Mouse (Mus musculus): ENCODE data around the gene Oit1. TPM values are rescaled to one million over a fixed set of nuclear protein-coding genes. Genes with fewer than 3 reads are reported as not detected.
A peak's percentile ranks its signal among the peaks of the same experiment; 100 is the strongest.

Gene Oit1
- not detected for total RNA-seq (2021)
- long read RNA-seq = 0 reads

DNA sequence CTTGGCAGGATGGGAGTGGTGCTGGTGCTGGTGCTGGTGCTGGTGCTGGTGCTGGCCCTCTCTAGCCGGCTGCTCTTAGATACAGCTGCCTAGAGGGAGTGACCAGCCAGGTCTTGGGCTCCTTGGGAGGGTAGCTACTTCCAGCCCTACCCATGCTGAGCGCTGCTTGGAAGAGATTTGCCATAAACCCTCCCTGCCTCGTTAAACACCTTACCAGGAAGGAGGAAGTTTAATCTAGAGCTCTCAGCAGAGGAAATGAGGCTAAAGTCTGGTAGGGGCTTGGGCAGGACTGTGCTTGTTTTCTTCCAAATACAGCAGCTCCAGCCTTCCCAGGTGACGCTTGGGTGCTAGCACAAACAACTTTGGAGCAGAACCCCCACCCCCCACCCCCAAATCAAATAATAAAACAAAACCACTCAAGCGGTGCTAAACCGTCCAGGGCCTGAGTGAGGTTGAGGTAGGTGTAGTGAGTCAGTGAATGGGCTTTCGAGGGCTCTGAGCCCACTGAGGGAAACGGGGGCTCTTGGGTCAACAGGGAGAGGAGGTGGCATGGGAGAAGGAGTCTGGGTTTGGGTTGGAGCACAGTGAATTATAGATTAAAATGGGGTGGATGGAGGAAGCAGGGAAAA is at the start of gene Oit1:
Gene Oit1, minus strand, starts transcription at position 70 of the 629 bp plus-strand sequence.
- DNase-seq (ENCODE audit: low spot score in 2 of 2) = no peak

DNA sequence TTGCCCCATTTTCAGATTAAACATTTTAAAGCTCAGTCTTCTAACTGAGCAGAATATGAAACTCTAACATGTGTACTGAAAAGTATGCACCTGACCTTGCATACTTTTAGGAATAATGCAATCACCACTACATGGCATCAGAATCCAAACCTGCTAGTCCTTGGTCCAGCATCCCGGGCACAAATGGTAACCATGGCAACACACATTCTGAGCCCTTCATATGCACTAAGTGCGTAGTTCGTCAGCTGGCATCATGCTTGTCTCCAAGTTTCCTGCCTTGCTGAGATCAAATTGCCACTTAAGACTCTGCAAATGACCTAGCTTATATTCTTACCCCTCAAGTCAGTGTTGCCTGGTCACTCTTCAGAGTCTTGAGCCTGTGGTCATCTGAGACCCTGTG is 44.3 kb upstream of the Oit1 start:
- no peak for DNase-seq (ENCODE audit: low spot score in 2 of 2)

DNA sequence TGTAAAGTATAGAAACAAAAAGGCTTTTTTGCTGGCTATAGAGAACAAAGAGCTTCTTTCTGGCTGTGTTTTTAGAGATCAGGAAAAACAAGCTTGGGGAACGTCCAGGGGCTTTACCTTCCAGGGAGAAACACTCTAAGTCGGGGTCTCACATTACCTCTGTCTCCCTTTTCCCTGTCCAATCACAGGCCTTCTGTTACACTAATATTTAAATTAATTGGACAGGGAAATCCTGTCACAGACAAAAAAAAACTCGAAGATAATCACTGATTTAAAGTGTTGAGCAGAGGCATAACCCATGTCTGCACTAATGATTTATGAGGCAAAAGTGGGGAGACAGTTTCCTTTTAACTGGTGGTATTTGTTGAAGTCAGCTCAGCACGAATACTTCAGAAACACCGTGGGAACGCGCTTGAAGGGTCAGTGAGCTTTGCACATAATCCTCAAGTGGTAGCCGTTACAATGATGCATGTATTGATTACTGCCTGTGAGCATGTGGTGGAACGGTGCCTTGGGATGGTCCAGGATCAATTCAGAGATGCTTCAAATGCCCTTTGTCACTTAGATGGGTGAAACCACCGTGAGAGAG is 42.7 kb upstream of the Oit1 start:
- no peak for DNase-seq (ENCODE audit: low spot score in 2 of 2)

DNA sequence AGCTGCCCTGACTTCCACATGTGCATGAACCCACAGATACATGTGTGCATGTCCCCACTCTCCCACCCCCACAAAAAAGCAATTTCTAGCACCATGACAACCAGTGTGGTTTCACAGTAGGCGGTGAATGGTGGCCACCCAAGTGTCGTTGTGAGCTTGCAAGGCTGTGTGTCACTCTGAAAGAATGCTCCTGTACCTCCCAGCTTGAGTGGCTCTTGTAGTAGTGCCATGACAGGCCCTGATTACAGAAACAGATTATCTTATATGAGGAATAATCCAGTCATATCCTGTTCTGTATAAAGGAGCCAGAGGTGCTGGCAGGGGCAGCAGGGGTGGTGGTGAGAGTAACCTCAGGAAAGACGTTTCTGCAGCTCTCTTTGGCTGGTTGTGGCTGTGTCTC is 40.1 kb upstream of the Oit1 start:
- no peak for DNase-seq (ENCODE audit: low spot score in 2 of 2)

DNA sequence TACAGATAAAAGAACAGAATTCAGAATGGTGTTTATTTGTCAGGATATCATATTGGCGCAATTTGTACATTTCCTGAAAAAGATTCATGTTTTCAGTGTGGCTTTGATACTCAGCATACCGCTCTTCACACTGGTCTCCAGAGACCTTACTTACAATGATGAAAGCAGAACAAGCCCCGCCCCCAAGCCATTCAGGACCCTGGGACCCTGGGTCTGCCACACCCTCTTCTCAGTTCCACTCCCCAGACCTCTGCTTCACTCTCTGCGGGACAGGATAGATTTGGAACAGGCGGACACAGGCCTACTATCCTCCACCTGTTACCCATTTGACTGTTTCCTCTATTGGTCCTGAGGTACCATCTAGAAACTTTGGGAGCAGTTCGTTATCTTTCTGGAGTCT is 27.4 kb upstream of the Oit1 start:
- no peak for DNase-seq (ENCODE audit: low spot score in 2 of 2)

DNA sequence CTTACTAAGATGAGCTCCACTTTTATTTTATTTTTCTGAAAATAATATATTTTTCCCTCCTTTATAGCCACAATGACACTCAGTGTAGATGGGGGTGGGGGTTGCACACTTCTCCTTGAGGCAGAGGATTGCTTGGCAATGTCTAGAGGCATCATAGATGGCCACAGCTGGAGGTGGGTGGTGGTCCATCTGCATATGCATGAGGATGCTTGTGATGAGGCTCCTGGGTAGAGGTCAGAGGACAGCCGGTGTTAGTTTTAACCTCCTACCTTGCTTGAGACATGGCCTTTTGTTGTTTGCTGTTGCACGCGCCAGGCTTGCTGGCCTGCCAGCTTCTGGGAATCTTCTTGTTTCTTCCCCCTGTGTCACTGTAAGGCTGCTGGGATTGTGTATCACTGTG is 24.8 kb upstream of the Oit1 start:
- no peak for DNase-seq (ENCODE audit: low spot score in 2 of 2)

DNA sequence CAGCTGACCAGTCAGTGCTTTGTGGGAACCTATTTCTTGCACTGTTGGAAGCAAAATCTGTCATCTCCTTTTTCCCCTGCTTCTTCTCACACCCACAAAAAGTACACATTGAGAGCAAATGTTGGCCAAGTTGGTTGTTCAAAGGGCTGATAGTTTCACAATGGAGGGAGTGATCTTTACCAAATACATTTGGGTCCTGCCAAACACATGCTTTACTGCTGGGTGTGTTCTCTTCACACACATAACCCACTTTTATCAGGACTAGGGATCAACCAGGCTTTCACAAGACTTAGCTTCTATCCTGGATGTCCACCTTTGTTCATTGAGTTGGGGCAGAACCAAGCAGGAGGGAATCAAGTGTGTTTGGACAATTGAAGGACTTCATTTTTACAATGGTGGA is 20.0 kb upstream of the Oit1 start:
- no peak for DNase-seq (ENCODE audit: low spot score in 2 of 2)

DNA sequence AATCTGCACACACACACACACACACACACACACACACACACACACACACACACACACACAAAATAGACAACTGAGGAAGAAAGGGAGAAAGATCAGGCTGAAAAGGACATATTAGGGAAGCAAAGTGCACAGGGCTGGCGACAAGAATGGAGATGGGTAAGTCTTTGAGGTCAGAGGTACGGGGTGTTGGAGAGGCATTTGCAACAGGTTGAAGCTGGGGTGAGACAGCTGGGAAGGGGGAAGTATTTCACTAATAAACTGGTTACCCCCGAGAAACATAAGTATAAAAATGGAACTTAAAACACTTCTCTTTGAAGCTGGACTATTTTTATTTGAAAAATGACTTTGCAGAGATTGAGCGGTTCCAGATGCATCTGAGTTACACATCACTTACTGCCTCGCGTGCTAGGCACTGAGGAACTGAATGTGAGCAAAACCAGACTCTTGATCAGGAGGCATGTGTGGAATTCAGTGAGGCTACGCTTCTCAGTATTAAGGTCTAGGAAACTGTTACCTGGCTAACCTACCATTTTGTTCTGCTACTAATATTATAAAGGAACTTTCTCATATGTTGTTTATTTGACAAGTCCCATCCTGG is 17.2 kb upstream of the Oit1 start:
- DNase-seq (ENCODE audit: low spot score in 2 of 2) = no peak

DNA sequence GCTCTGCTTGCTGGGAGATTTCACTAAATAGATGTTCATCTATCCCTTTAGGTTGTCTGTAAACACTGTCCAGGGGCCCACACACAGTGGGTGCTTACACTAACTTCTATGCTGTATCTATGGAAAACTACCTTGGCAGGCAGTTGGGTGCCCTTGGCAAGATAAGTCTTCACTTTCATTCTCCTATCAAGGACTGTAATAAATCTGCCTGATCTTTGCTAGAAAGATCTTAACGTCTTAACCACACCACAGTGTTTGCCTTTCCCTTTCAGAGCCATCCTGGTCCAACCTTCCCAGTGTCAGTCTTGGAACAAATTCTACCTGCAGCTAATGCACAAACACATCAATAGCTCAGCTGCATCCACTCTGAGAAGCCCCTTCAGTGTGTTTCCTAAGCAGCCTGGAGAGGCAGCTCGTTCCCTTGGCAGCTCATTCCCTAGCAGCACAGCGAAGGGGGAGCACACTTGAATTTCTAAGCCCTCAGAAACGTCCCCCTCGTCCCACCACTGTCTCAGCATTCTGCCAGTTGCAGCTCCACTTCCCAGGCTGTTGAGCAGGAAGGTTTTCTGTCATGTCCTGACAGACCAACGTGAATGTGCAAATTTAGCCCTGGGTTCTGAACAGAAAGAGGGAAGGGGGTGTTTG is 13.7 kb upstream of the Oit1 start:
- DNase-seq (ENCODE audit: low spot score in 2 of 2) = peak; percentile 4 to 11

DNA sequence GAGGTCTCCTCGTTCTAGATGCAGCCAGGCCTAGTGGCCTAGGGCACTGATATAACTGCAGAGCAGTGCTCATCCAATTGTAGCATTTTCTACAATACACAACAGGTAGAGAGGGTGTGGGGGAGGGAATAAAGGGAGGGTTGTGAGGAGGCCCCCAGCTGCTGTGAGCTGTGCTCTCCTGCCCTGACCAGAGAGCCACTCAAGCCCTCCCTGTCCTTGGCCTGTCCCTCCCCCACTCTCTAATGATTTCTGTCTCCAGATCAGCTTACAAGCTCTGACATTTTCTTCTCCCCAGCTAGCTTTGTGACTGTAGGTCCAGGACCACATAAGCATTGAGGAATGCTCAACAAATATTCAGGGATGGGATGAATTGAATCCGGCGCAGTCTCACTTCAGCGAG is 9.2 kb downstream of the Oit1 start:
- no peak for DNase-seq (ENCODE audit: low spot score in 2 of 2)

DNA sequence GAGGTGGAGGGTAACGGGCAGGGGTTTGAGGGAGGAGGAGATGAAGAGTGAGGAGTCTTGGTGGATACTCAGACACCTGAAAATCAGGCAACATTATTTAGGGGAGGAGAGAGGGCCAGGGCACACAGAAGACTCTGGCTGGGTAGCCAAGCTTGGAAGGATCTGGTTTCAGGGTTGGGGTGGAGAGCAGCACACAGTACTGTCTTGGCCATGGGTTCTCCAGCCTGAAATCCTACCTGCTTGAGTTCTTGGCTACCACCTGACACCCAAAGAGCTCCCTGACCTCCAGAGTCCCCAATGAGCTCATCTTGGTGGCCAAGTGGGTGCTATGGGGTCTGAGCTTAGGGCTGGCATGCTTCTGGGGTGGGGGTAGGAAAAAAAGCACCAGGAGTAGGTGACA is 9.7 kb downstream of the Oit1 start:
- no peak for DNase-seq (ENCODE audit: low spot score in 2 of 2)

DNA sequence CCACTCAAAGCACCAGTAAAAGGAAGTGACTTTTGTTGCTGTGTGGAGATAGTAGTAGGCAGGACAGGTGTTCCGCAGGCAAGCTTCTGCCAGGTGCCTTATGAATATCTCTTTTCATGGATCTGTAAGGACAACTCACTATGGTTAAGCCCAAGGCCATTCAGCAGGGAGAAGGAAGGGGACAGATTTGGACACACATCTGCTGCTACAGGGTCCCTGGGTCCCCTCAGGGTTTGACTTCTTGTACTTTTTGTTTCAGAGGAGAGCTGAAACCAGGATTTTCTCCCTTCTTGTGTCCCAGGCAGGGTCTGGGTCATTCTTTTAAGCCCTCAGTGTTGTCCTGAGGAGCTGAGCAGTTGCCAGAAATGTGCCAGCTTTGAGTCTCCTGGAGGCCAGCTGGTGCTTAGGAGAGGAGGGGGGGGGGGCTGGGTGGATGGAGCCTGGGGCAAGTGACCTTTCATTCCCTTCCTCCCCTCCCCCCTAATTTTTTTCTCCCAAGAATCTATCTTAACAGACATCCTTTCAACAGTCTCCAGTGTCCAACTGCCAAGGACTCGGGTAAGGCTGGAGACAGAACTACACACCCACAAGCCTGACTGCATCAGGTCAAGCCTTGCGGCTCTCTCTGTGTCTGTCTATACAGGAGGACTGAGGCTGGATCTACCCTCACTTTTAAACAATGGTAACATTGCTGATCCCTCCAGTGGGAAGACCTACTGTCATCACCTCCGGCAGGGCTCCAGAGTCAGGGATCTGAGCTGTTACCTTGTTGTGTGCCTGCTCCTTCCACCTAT is 10.6 kb downstream of the Oit1 start:
- DNase-seq (ENCODE audit: low spot score in 2 of 2) = no peak

DNA sequence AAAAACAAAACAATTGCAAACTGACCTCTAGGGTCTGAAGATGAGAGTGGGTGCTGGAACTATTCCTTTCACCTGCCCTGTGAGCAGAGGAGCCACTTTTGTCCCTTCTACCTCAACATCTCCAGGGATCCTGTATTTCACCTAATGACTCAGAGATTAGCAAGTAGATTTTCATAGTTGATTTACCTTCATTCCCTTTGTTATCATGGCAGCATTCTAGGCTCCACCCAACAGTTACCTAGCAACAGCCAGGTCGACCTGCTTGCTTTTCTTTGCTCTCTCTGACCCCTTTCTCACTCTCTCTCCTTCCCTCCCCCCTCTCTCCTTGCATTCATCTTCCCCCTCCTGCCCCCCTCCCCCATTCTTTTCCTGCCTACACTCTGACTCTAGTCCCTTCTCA is 11.4 kb downstream of the Oit1 start:
- DNase-seq (ENCODE audit: low spot score in 2 of 2) = no peak

DNA sequence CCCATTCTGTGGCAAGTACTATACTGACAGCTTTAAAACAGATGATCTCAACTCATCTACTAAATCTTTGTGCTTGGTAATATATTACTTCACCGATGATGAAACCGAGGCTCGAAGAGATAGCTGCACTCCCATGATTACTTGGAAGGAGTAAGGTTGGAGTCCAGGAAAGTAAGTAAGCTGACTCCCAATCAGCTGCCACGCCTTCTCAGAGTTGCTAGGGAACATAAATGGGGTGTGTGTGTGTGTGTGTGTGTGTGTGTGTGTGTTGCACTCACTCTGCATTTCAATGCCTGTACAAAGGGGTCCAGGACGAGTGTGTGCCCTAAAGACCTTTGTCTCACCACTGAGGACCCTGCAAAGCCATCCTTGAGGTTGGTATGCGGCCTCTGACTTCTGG is 12.7 kb downstream of the Oit1 start:
- no peak for DNase-seq (ENCODE audit: low spot score in 2 of 2)

DNA sequence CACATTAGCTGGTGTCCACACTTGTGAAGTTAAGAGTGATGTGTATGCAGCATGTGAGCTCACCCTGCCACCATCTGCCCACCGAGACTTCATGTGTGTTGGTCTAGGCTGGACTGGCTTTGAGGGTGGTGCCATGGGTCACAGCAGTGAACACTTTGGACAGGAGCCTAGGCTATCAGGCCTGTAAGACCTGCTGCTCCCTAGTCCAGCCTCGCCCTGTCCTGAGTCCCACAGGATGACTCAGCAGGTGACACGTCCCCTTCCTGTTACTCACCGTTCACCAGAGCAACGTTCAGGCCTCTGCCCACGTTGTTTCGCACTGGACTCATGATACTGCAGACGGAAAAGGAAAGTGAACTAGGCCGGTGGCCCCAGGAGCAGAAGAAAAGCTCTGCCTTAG is 21.7 kb downstream of the Oit1 start:
- no peak for DNase-seq (ENCODE audit: low spot score in 2 of 2)

DNA sequence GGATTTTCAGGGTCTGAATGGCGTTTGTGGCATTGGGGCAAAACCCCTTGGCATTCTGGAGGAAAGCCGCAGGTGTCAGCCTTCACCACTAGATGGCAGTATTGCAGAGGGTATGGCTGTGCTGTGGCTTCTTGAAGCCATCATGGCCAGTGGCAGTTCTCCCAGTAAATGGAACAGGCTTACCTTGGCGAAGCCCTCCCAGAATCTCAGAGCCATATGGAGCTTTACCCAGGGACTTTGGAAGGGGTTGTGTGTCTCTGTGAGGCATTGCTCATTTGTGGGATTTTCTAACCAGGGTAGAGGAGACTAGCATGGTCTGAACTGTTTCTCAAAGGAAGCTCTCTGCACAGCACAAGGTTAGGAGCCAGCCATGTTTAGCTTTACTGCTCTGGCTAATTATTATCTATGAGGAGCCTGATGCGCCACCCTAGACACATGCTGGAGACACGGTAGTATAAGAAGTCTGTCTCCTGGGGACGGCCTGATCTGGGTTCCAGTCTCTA is 22.5 kb downstream of the Oit1 start:
- peak; percentile 67 to 87 for DNase-seq (ENCODE audit: low spot score in 2 of 2)

DNA sequence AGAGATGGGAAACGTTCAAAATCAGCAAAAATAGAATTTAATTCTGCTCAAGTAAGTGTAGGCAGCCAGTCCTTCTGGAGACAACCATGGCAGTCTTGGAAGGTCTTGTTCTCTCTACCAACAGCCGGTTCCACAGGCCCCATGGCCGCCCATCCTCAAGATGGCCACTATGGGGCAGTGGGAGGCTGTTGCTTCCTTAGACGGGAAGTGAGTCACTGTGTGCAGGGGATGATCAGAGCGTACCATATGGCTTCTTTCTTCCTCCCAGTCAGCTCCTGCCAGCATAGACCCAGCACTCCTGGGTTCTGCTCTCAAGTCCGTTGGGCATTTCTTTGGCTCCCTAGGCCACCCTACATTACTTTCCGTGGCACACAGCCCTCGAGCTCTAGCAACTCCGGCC is 29.6 kb downstream of the Oit1 start:
- peak in 1 of 2 experiments; percentile 25 for DNase-seq (ENCODE audit: low spot score in 2 of 2)

DNA sequence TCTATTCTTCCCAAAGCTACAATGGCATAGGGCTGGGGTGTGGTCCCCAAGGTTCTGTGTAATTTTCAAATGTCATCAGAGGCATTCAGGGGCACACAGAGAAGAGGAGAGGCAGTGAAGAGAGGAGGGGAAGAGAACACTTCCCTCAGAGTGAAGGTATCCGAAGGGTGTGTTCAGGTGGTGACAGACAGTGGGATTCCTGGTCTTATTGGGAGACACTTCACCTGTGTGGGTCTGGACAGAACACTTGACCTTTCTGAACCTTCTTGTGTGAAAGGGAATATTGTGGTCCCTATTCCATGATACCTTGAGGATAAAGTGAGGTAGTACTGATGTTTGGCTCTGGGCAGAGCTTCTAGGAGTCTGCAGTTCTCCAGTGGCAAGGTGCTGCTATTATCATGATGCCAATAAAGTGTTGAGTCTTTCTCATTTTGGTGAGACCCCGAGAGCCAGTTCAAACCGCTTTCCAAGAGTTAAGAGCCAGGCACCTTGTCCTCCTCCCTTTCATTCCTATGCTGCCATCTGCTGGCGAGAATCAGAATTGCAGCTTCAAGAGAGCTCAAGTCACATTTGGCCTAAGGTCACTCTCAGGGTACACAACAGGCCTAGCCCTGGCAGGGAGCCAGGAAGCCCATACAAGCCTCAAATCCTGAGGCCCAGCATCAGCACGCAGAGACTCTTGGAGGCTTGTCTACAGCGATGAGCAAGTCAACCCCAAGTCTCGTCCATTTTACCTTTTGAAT is 32.1 kb downstream of the Oit1 start:
- peak; percentile 61 to 89 for DNase-seq (ENCODE audit: low spot score in 2 of 2)

DNA sequence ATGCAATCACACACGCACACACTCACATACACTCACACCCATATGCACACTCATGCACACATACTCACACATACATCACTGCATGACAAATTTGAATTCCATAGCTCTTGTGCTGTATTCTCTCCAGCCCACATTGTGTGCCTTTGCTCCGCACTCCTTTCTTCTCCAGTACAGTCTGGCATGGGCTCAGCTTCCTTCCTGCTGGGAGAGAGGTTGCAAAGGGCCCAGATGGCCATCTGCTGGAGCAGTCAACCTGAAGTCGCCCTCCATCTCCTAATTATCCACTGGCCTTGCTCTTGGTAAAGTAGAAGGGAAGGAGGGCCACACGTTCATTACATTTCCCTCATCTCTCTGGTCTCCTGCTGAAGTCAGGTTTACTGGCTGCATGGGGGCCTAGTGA is 33.0 kb downstream of the Oit1 start:
- DNase-seq (ENCODE audit: low spot score in 2 of 2) = no peak

DNA sequence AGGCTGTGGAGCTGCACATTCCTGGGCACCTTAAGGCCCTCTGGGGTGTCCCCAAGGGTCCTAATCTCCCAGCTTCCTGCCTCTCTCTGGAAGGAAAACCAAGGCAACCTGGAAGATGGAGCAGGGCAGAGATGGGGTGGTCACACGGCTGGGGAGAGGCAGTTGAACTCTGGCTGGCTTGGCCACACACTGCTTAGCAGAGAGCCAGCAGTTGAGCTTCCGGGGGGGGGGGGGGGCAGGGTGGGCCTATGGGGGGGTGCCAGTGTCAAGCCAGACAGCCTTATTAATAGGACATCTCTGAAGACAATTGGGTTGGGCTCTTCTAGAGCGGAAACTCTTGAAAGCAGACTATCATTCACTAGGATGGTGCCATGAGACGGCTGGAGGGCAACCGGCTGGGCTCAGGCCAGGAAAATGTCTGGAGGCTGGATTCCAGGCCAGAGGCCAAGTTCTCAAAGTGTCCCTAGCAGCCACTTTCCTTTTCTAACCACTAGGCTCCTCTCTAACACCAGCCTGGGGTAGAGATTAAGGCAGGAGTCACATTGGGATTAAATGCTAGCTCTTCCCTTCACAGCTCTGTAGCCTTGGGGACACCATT is 35.9 kb downstream of the Oit1 start:
- no peak for DNase-seq (ENCODE audit: low spot score in 2 of 2)
